Mouse (Mus musculus): ENCODE data around the gene Rtn3.

- no peak for TF ChIP-seq CTCF (IDR thresholded peaks at IDR 0.05)
- TF ChIP-seq EP300 (IDR thresholded peaks at IDR 0.05), result no peak
These were observed 60.4 kb downstream of the Rtn3 start for GRCm38 (mm10) chr19:7422656-7423027.

Measured in lung, postnatal 0 days (tissue).